Mouse (Mus musculus) ES-Bruce4 (cell line): ENCODE measurements around the gene Zswim4.

ENCODE experiments used
- CTCF ChIP-seq: IDR thresholded peaks from one replicate; pipeline ENCODE4 v1.8.1; 2011; ENCODE audit warnings: low read depth, low read length
- EP300 ChIP-seq: IDR thresholded peaks from 2 replicates; pipeline ENCODE4 v1.6.1; 2011; ENCODE audit warnings: low read depth, low read length; ENCODE audit not compliant: insufficient read depth

DNA sequence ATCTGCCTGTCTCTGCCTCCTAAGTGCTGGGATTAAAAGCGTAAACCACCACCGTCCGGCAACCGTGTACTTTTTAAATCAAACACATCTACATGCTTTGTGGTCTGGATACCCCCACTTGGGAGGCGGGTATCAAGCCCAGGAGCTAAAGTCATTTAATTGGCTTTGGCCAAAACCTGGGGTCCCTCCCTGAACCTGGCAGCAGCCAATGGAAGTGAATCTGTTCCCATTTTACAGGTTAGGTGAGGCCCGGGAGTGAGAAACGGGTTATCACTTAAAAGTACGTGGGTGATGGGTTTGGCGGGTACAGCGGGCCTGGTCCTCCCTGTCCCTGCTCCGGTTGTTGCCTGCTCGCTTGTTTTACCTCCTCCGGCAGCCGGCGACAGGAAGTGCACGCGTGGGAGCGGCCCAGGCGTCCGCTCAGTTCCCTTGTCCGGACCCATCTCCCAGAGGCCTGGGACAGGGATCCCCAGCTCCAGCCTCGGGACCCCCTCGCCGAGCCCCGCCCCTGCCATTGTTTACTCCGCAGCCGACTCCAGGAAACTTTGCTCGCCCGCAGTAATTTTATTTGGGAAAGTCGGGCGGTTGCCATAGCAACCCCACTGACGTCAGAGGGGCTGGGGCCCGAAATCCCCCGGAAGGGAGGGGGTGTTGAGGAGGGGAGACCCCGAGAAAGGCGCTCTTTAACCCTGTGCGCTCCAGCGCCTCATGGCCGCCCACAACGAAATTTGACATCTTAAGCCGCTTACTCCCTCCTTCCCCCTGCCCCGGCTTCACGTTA, 39.5 kb downstream of the Zswim4 start:
- TF ChIP-seq EP300 (0 out of 2 replicates have a peak, but pooled peaks have one; percentile 6), CTCF (no peak)
